Mouse (Mus musculus) forebrain, embryonic 16.5 days (tissue): ENCODE data around the gene Mtcl1. TPM values are rescaled to one million over a fixed set of nuclear protein-coding genes. Genes with fewer than 3 reads are reported as not detected.

Source experiments
- ATAC-seq: fragments of 200-750 bp; cut with Nextera tagmentation; 2 replicates; pipeline ENCODE4 v1.8.0; 2017; ENCODE audit warnings: mild to moderate bottlenecking, moderate library complexity
- H3K27ac ChIP-seq: fragments of 300-500 bp; sonication (generic); 2 replicates; pipeline ENCODE4 v1.5.1; 2014; ENCODE audit warnings: low read length, control low read depth
- H3K27me3 ChIP-seq: fragments of 300-500 bp; sonication (generic); replicated peaks from 2 replicates; pipeline ENCODE4 v1.6.1; 2014; ENCODE audit warnings: low read length; ENCODE audit not compliant: control insufficient read depth, insufficient read depth
- H3K36me3 ChIP-seq: fragments of 300-500 bp; sonication (generic); 2 replicates; pipeline ENCODE4 v1.6.1; 2014; ENCODE audit not compliant: control insufficient read depth, insufficient read depth
- H3K4me1 ChIP-seq: fragments of 300-500 bp; sonication (generic); replicated peaks from 2 replicates; pipeline ENCODE4 v1.6.1; 2014; ENCODE audit warnings: low read length; ENCODE audit not compliant: control insufficient read depth, insufficient read depth
- H3K4me2 ChIP-seq: fragments of 300-500 bp; sonication (generic); 2 replicates; pipeline ENCODE4 v1.6.1; 2014; ENCODE audit warnings: mild to moderate bottlenecking, low read length, control low read depth
- H3K4me3 ChIP-seq: fragments of 300-500 bp; sonication (generic); replicated peaks from 2 replicates; pipeline ENCODE4 v1.5.1; 2014; ENCODE audit warnings: mild to moderate bottlenecking, low read length, control low read depth
- H3K9ac ChIP-seq: fragments of 300-500 bp; sonication (generic); replicated peaks from 2 replicates; pipeline ENCODE4 v1.6.1; 2014; ENCODE audit warnings: low read depth, low read length, control low read depth
- H3K9me3 ChIP-seq: fragments of 300-500 bp; sonication (generic); 2 replicates; pipeline ENCODE4 v1.6.1; 2016; ENCODE audit warnings: low read length; ENCODE audit not compliant: control insufficient read depth
- WGBS: fragments of 180-500 bp; shearing (Covaris S2); extraction: QIAGEN DNeasy Blood & Tissue Kit; methylation state at CpG from one replicate; pipeline ENCODE4 v1.1.7; 2014; 5-methylcytosine and 5-hydroxymethylcytosine counted together
- polyA plus RNA-seq: library from polyadenylated mRNA; unstranded; fragments of >200 nt; fragmentation: Nextera tagmentation; extraction: Ambion mirVana; gene quantifications from 2 replicates; pipeline ENCODE4 v1.2.1, GENCODE M21; 2015

Mtcl1 gene
- polyA plus RNA-seq, 1 experiment from 2014 or later, result 44.3 TPM

DNA sequence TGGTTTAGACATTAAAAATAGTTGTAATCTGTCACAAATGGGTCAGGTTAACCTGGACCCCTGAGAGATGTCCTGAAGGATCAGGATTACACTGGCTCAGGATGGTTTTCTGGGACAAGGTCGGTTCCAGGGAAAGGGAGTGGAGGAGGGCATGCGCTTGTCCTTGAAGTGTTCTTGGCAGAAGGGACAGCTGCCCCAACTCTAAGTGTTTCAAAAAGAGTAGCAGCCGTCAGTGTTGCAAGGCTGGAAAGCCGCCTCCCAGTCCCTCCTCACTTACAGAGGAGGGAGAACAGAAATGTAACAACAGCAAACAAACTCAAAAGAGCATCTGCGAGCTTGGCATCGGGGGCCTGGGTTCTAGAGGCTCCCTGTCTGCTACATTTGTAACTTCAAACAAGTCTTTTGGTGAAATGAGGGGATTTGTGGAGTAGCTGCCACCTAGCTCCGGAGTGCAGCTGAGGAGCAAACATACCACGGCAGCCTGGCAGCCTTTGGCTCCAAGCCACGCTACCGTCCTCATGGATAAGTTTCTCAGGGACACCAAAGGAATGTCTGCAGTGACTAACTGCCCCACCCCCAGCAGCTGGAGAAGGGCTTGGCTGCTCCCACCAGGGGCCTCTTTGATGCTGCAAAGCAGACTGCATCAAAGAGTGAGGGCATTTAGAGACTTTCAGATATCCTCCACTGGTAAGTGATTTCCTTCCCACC, 44.5 kb downstream of the Mtcl1 start:
- peaks cover 22% of the 10 kb centered on the region for H3K4me1 ChIP-seq
- 0 out of 2 replicates have a peak overlapping the region, but pooled peaks have one; percentile 13 for H3K27ac ChIP-seq
- H3K9ac ChIP-seq, result no peak overlapping the region
- H3K4me3 ChIP-seq, result no peak overlapping the region
- 14% methylated on average over 10 of the region's 10 CpGs for WGBS
- no peak for ATAC-seq
- H3K4me2 ChIP-seq, result no peak overlapping the region
- no peaks in the 10 kb centered on the region for H3K27me3 ChIP-seq
- H3K36me3 ChIP-seq, result no peaks in the 10 kb centered on the region
- H3K9me3 ChIP-seq, result no peaks in the 10 kb centered on the region

- H3K36me3 ChIP-seq, result no peaks in the 10 kb centered on the region
- no peaks in the 10 kb centered on the region for H3K9me3 ChIP-seq
- H3K4me1 ChIP-seq, result peaks cover 22% of the 10 kb centered on the region
- H3K27me3 ChIP-seq, result no peaks in the 10 kb centered on the region
- H3K4me3 ChIP-seq, result no peak overlapping the region
- H3K4me2 ChIP-seq, result no peak overlapping the region
- no peak overlapping the region for H3K9ac ChIP-seq
- H3K27ac ChIP-seq, result no peak overlapping the region
- WGBS, result 33% methylated on average over 6 of the region's 6 CpGs
- no peak for ATAC-seq
Measured at GRCm38 (mm10) chr17:66402791-66403470, 46.6 kb downstream of the Mtcl1 start.

GRCm38 (mm10) chr17:66401596-66402265, 47.8 kb downstream of the Mtcl1 start:
- H3K27me3 ChIP-seq, result no peaks in the 10 kb centered on the region
- H3K36me3 ChIP-seq, result no peaks in the 10 kb centered on the region
- H3K4me1 ChIP-seq, result peaks cover 22% of the 10 kb centered on the region
- peak overlapping the region; percentile 5; the same call in 1 of the 2 replicates for H3K4me2 ChIP-seq
- H3K9ac ChIP-seq, result no peak overlapping the region
- 3% methylated on average over 9 of the region's 9 CpGs for WGBS
- no peak overlapping the region for H3K27ac ChIP-seq
- no peak overlapping the region for H3K4me3 ChIP-seq
- ATAC-seq, result peak; percentile 64
- no peaks in the 10 kb centered on the region for H3K9me3 ChIP-seq

DNA sequence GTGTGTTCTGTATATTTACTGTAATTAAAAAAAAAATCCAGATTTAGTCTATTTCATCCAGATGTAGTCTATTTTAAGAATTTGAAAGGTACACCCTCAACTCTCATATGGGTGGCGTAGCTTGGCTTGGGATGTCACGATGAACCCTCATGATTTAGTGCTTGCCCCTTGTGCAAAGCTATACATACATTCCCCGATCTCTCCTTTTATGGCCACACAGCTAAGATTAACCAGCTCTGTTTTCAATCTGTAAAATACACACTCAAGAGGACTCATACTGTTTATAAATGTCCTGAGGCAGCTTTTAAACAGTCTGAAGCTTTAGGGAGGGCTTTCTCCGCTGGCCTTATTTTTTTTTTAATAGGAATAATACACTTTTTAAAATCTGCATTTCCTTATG, 49.8 kb downstream of the Mtcl1 start:
- peaks cover 15% of the 10 kb centered on the region for H3K4me1 ChIP-seq
- H3K27ac ChIP-seq, result no peak overlapping the region
- H3K27me3 ChIP-seq, result no peaks in the 10 kb centered on the region
- H3K9me3 ChIP-seq, result no peaks in the 10 kb centered on the region
- no peaks in the 10 kb centered on the region for H3K36me3 ChIP-seq
- H3K4me3 ChIP-seq, result no peak overlapping the region
- H3K4me2 ChIP-seq, result no peak overlapping the region
- WGBS, result 92% methylated on average over 4 of the region's 4 CpGs
- no peak overlapping the region for H3K9ac ChIP-seq
- ATAC-seq, result no peak

GRCm38 (mm10) chr17:66394571-66394970, 55.0 kb downstream of the Mtcl1 start:
- Histone ChIP-seq H3K9me3 (no peaks in the 10 kb centered on the region), H3K36me3 (no peaks in the 10 kb centered on the region), H3K4me3 (no peak overlapping the region), H3K4me1 (no peaks in the 10 kb centered on the region), H3K9ac (no peak overlapping the region), H3K27me3 (no peaks in the 10 kb centered on the region), H3K4me2 (no peak overlapping the region), H3K27ac (no peak overlapping the region)
- WGBS, result 84% methylated on average over 9 of the region's 9 CpGs
- ATAC-seq, result no peak

- Histone ChIP-seq H3K4me1 (no peaks in the 10 kb centered on the region), H3K4me2 (no peak overlapping the region), H3K9me3 (no peaks in the 10 kb centered on the region), H3K27me3 (no peaks in the 10 kb centered on the region), H3K9ac (no peak overlapping the region), H3K27ac (no peak overlapping the region), H3K36me3 (0 out of 2 replicates have a peak, but pooled peaks cover 2% of the 10 kb centered on the region), H3K4me3 (no peak overlapping the region)
- 59% methylated on average over 4 of the region's 4 CpGs for WGBS
- ATAC-seq, result no peak
Measured at GRCm38 (mm10) chr17:66388307-66388706, 61.2 kb downstream of the Mtcl1 start.

DNA sequence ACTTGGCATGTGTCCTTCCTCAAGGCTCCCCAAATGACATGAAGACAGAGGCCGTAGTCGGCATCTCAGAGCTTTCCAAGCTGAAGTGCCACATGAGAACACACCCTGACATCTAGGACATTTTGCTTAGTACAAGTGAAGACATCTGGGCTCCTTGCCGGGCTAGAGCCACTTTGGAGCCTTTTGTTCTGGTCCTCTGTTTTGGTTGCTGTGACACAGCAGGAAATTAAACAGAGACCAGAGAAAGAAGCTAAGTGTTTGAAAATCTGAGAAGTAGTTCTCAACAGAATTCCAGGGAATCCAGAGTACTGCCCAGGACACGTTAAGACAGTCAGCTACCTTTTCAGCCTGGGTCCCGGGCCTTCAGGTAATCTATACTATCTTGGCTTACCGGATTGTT, 68.2 kb downstream of the Mtcl1 start:
- Histone ChIP-seq H3K4me3 (no peak overlapping the region), H3K9me3 (no peaks in the 10 kb centered on the region), H3K4me1 (no peaks in the 10 kb centered on the region), H3K27me3 (no peaks in the 10 kb centered on the region), H3K27ac (no peak overlapping the region), H3K4me2 (no peak overlapping the region), H3K9ac (no peak overlapping the region), H3K36me3 (peaks cover 7% of the 10 kb centered on the region; the same call in 1 of the 2 replicates)
- no peak for ATAC-seq
- WGBS, result 73% methylated on average over 6 of the region's 6 CpGs

DNA sequence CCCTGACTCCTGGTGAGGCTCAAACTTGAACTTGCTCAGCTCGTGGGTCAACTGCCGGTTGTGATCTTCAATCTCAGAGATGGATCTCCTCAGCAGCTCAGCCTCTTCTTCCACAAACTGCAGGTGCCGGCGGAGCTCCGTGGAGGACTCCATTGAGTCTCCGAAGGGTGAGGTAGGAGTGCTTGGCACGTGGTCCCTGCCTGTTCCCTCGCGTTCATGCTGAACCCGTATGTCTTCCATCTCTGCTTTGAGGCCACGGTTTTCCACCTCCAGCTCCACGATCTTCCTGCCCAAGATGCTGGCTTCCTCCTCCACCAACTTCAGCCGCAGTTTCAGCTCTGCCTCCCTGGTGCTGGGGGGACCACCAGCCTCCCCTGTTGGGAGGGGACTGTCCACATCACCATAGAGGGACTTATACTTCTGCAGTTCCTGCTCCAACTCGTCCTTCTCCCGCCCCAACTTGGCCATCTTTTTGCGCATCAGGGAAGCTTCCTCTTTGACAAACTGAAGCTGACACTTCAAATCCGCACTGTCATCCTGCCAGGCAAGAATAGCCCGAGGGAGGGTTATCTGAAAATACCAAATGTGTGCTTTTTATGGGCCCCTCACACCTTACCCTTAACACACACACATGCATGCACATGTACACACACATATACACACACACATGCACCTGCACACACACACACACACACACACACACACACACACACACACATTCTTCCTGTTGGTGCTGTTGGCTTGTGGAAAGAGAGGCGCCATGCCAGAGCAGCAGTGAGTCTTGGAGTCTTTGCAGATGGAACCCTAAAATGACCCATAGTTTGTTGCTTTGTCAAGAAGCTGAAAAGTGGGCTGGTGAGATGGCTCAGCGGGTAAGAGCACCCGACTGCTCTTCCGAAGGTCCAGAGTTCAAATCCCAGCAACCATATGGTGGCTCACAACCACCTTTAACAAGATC, 69.4 kb downstream of the Mtcl1 start:
- peaks cover 7% of the 10 kb centered on the region; the same call in 1 of the 2 replicates for H3K36me3 ChIP-seq

More for the DNA sequence above, 69.4 kb downstream of the Mtcl1 start:
- H3K4me1 ChIP-seq, result 0 out of 2 replicates have a peak, but pooled peaks cover under 1% of the 10 kb centered on the region
- no peak overlapping the region for H3K9ac ChIP-seq
- H3K9me3 ChIP-seq, result no peaks in the 10 kb centered on the region
- no peak overlapping the region for H3K27ac ChIP-seq
- WGBS, result 97% methylated on average over 22 of the region's 22 CpGs
- H3K4me3 ChIP-seq, result no peak overlapping the region
- no peaks in the 10 kb centered on the region for H3K27me3 ChIP-seq
- no peak for ATAC-seq
- H3K4me2 ChIP-seq, result no peak overlapping the region
